Mouse (Mus musculus): ENCODE data around the gene Olfr593.
"Not testable (repeated sequence)": the region's sequence is repeated elsewhere in the genome, so short reads cannot be mapped to it uniquely, and the experiment has no call there.

Gene Olfr593

GRCm38 (mm10) chr7:103211562-103211961, at the start of gene Olfr593:
Gene Olfr593 (plus strand): TSS chr7:103211862.
- no peak for DNase-seq (ENCODE audit: low read depth)

DNA sequence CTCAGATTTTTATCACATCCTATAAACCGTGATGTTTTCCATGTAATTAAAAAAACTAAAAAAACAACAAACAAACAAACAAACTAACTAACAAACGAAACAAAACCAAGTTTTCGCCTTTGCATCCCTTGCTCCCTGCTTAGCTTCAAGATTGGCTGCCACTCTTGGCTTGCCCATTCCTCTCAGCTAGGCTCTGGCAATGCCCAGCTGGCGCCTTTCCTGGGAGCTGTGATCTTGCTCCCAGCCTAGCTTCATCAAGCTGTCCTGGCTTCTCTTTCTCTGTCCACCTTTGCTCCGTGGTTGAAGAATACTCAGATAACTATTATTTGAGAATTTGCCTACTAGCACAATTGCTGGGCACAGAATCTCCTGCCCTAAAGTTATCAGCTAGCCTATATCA, 42.0 kb upstream of the Olfr593 start:
- no peak for DNase-seq (ENCODE audit: low read depth)

GRCm38 (mm10) chr7:103178240-103178639, 33.4 kb upstream of the Olfr593 start, which contains the start of gene Olfr591:
Gene Olfr591 (minus strand): TSS chr7:103178340.
- DNase-seq (ENCODE audit: low read depth): no peak

GRCm38 (mm10) chr7:103184503-103184902, 27.2 kb upstream of the Olfr593 start, which contains the start of gene Olfr592:
Gene Olfr592 (plus strand): TSS chr7:103184803.
- not testable (repeated sequence) for DNase-seq (ENCODE audit: low read depth)

GRCm38 (mm10) chr7:103212050-103212449, 388 bp downstream of the Olfr593 start:
- not testable (repeated sequence) for DNase-seq (ENCODE audit: low read depth)

GRCm38 (mm10) chr7:103216696-103217095, 5.0 kb downstream of the Olfr593 start, which contains the start of gene Olfr594:
Gene Olfr594 (plus strand): TSS chr7:103216996.
- no peak for DNase-seq (ENCODE audit: low read depth)

- DNase-seq (ENCODE audit: low read depth): not testable (repeated sequence)
These were observed 40.7 kb downstream of the Olfr593 start, which contains the start of gene Usp17ld for GRCm38 (mm10) chr7:103252405-103252804. Gene Usp17ld (minus strand): TSS chr7:103252505.

Measured in naive thymus-derived CD4-positive, alpha-beta T cell, adult 2 months (primary cell).